Mouse (Mus musculus): ENCODE measurements around the gene Tecta. TPM values are rescaled to one million over a fixed set of nuclear protein-coding genes. Genes with fewer than 3 reads are reported as not detected.
A peak's percentile ranks its signal among the peaks of the same experiment; 100 is the strongest.

The Tecta gene
- polyA plus RNA-seq (2012; rRNA removed): 0.63 and 0.71 TPM in 2 replicates

- no peak for DNase-seq (ENCODE audit: low read depth)
- TF ChIP-seq CTCF (IDR thresholded peaks at IDR 0.05; ENCODE audit: borderline replicate concordance, extremely low read depth, insufficient read depth, insufficient read length) (no peak), POLR2A (IDR thresholded peaks at IDR 0.05; ENCODE audit: borderline replicate concordance, extremely low read depth, insufficient read depth, insufficient read length, poor library complexity, severe bottlenecking) (no peak)
Observed at GRCm38 (mm10) chr9:42399829-42400228, at the start of gene Tecta. Gene Tecta (minus strand): TSS chr9:42399929.

GRCm38 (mm10) chr9:42449043-42449442 lies 49.3 kb upstream of the Tecta start:
- DNase-seq (ENCODE audit: low read depth): no peak
- TF ChIP-seq CTCF (IDR thresholded peaks at IDR 0.05; ENCODE audit: borderline replicate concordance, extremely low read depth, insufficient read depth, insufficient read length): no peak

- TF ChIP-seq CTCF (IDR thresholded peaks at IDR 0.05; ENCODE audit: borderline replicate concordance, extremely low read depth, insufficient read depth, insufficient read length) (no peak), POLR2A (IDR thresholded peaks at IDR 0.05; ENCODE audit: borderline replicate concordance, extremely low read depth, insufficient read depth, insufficient read length, poor library complexity, severe bottlenecking) (no peak)
- DNase-seq (ENCODE audit: low read depth): no peak
Observed at GRCm38 (mm10) chr9:42442100-42442499, 42.4 kb upstream of the Tecta start.

DNA sequence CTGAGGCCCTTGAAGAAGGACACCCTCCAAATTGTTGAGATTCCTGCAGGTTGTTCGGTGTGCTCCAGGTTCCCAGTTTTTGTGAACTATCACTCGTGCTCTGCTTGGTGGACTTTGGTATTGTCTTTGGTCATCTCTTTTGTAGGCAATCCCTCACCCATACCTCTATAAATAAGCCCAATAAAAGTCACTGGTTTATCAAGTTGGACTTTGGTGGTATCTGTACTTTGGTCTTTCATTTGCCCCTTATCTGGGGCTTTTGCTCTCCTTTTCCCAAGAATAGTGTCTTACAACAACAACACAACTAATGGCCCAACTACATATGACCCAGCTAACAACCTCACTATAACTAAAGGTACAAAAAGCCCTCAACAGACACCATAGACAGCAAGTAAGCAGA lies 41.5 kb upstream of the Tecta start:
- no peak for DNase-seq (ENCODE audit: low read depth)
- no peak for TF ChIP-seq CTCF (IDR thresholded peaks at IDR 0.05; ENCODE audit: borderline replicate concordance, extremely low read depth, insufficient read depth, insufficient read length)
- TF ChIP-seq POLR2A (IDR thresholded peaks at IDR 0.05; ENCODE audit: borderline replicate concordance, extremely low read depth, insufficient read depth, insufficient read length, poor library complexity, severe bottlenecking): no peak

- DNase-seq (ENCODE audit: low read depth): peak; percentile 77
- TF ChIP-seq CTCF (IDR thresholded peaks at IDR 0.05; ENCODE audit: borderline replicate concordance, extremely low read depth, insufficient read depth, insufficient read length) (no peak), POLR2A (IDR thresholded peaks at IDR 0.05; ENCODE audit: borderline replicate concordance, extremely low read depth, insufficient read depth, insufficient read length, poor library complexity, severe bottlenecking) (no peak)
Observed at GRCm38 (mm10) chr9:42439446-42439845, 39.7 kb upstream of the Tecta start.

GRCm38 (mm10) chr9:42432155-42432554 lies 32.4 kb upstream of the Tecta start:
- TF ChIP-seq CTCF (IDR thresholded peaks at IDR 0.05; ENCODE audit: borderline replicate concordance, extremely low read depth, insufficient read depth, insufficient read length) (peak; percentile 34; the same call in 1 of the 2 replicates), POLR2A (IDR thresholded peaks at IDR 0.05; ENCODE audit: borderline replicate concordance, extremely low read depth, insufficient read depth, insufficient read length, poor library complexity, severe bottlenecking) (no peak)
- DNase-seq (ENCODE audit: low read depth): no peak

- TF ChIP-seq POLR2A (IDR thresholded peaks at IDR 0.05; ENCODE audit: borderline replicate concordance, extremely low read depth, insufficient read depth, insufficient read length, poor library complexity, severe bottlenecking) (no peak), CTCF (IDR thresholded peaks at IDR 0.05; ENCODE audit: borderline replicate concordance, extremely low read depth, insufficient read depth, insufficient read length) (no peak)
- no peak for DNase-seq (ENCODE audit: low read depth)
Observed at GRCm38 (mm10) chr9:42431606-42432005, 31.9 kb upstream of the Tecta start.

- no peak for TF ChIP-seq CTCF (IDR thresholded peaks at IDR 0.05; ENCODE audit: borderline replicate concordance, extremely low read depth, insufficient read depth, insufficient read length)
- TF ChIP-seq POLR2A (IDR thresholded peaks at IDR 0.05; ENCODE audit: borderline replicate concordance, extremely low read depth, insufficient read depth, insufficient read length, poor library complexity, severe bottlenecking): no peak
- no peak for DNase-seq (ENCODE audit: low read depth)
Observed at GRCm38 (mm10) chr9:42428060-42428924, 28.6 kb upstream of the Tecta start.

- TF ChIP-seq CTCF (IDR thresholded peaks at IDR 0.05; ENCODE audit: borderline replicate concordance, extremely low read depth, insufficient read depth, insufficient read length) (no peak), POLR2A (IDR thresholded peaks at IDR 0.05; ENCODE audit: borderline replicate concordance, extremely low read depth, insufficient read depth, insufficient read length, poor library complexity, severe bottlenecking) (no peak)
- peak; percentile 30 for DNase-seq (ENCODE audit: low read depth)
Observed at GRCm38 (mm10) chr9:42426661-42427358, 27.1 kb upstream of the Tecta start.

DNA sequence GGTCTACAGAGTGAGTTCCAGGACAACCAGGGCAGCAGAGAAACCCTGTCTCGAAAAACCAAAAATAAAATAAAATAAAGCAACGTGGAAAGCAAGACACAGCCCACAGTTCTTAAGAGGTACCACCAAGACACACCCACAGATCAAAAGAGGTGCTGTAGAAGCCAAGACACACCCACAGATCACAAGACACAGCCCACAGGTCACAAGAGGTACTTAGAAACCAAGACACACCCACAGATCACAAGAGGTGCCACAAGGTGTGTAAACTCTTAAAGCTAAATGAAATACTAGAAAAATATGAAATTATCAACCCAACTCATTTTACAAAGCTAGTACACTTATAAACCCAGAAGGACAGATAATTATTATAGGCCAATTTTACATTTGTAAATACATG lies 23.9 kb upstream of the Tecta start:
- no peak for TF ChIP-seq CTCF (IDR thresholded peaks at IDR 0.05; ENCODE audit: borderline replicate concordance, extremely low read depth, insufficient read depth, insufficient read length)
- TF ChIP-seq POLR2A (IDR thresholded peaks at IDR 0.05; ENCODE audit: borderline replicate concordance, extremely low read depth, insufficient read depth, insufficient read length, poor library complexity, severe bottlenecking): no peak
- no peak for DNase-seq (ENCODE audit: low read depth)

- no peak for DNase-seq (ENCODE audit: low read depth)
- no peak for TF ChIP-seq CTCF (IDR thresholded peaks at IDR 0.05; ENCODE audit: borderline replicate concordance, extremely low read depth, insufficient read depth, insufficient read length)
- TF ChIP-seq POLR2A (IDR thresholded peaks at IDR 0.05; ENCODE audit: borderline replicate concordance, extremely low read depth, insufficient read depth, insufficient read length, poor library complexity, severe bottlenecking): no peak
Observed at GRCm38 (mm10) chr9:42419687-42420086, 20.0 kb upstream of the Tecta start.
